Mouse (Mus musculus) G1E (cell line): ENCODE data around the gene Klhl26. TPM values are rescaled to one million over a fixed set of nuclear protein-coding genes. Genes with fewer than 3 reads are reported as not detected.

Experiments used
- ATAC-seq: 2 replicates; pipeline ENCODE4 v1.8.0; 2016; ENCODE audit warnings: mild to moderate bottlenecking; ENCODE audit not compliant: insufficient number of reproducible peaks, poor library complexity, low FRiP score, severe bottlenecking; ENCODE audit errors: extremely low read depth
- DNase-seq: peaks from one replicate; pipeline ENCODE4 v3.0.0; 2012; ENCODE audit warnings: low spot score
- H3K27me3 ChIP-seq: 2 replicates; pipeline ENCODE4 v1.6.1; 2012; ENCODE audit warnings: mild to moderate bottlenecking, low read length, inconsistent platforms; ENCODE audit not compliant: insufficient read depth
- H3K36me3 ChIP-seq: replicated peaks from 2 replicates; pipeline ENCODE3; 2012; ENCODE audit warnings: mild to moderate bottlenecking, inconsistent platforms
- H3K4me1 ChIP-seq: 2 replicates; pipeline ENCODE4 v1.6.1; 2012; ENCODE audit warnings: low read depth, low read length, inconsistent platforms, mixed read lengths; ENCODE audit not compliant: insufficient read depth
- H3K4me3 ChIP-seq: 2 replicates; pipeline ENCODE4 v1.5.1; 2012; ENCODE audit warnings: low read depth, mild to moderate bottlenecking, inconsistent platforms, low read length, moderate library complexity, mixed read lengths
- H3K9me3 ChIP-seq: replicated peaks from 2 replicates; pipeline ENCODE4 v1.6.1; 2012; ENCODE audit warnings: inconsistent platforms
- CTCF ChIP-seq: IDR thresholded peaks from 2 replicates; pipeline ENCODE4 v1.5.1; 2012; ENCODE audit warnings: low read depth, low read length, inconsistent platforms, mixed read lengths
- GATA1 ChIP-seq: IDR thresholded peaks from 2 replicates; pipeline ENCODE4 v1.6.1; 2012; ENCODE audit warnings: borderline replicate concordance, low read length, inconsistent platforms, mixed read lengths
- GATA2 ChIP-seq: IDR thresholded peaks from 2 replicates; pipeline ENCODE4 v1.6.1; 2012; ENCODE audit warnings: low read depth, low read length, inconsistent platforms, borderline replicate concordance
- POLR2AphosphoS5 ChIP-seq: IDR thresholded peaks from 2 replicates; pipeline ENCODE4 v1.6.1; 2012; ENCODE audit warnings: low read depth, low read length, inconsistent platforms; ENCODE audit not compliant: insufficient replicate concordance
- TAL1 ChIP-seq: conservative IDR thresholded peaks from 2 replicates; pipeline ENCODE4 v1.6.1; 2012; ENCODE audit warnings: low read depth, low read length, inconsistent platforms, mixed read lengths
- polyA plus RNA-seq: library from polyadenylated mRNA; stranded (reverse); fragments of >175 nt; gene quantifications from 2 replicates; pipeline ENCODE4 v1.2.3, GENCODE M21; 2012
- total RNA-seq, 2 experiments: library from RNA; stranded (forward) in 1 of 2; stranded (reverse) in 1 of 2; fragments of 200-1000 nt in 1 of 2; fragments of >200 nt in 1 of 2; fragmentation: Nextera tagmentation in 1 of 2; gene quantifications; 2 replicates each; pipeline ENCODE4 v1.2.3; 2014 to 2017

Klhl26 gene
- total and polyA plus RNA-seq, 3 experiments = 12.8 to 23.6 (median 13.9) TPM

GRCm38 (mm10) chr8:70409019-70409418, 67.7 kb downstream of the Klhl26 start:
- H3K36me3 ChIP-seq = peaks cover 77% of the 10 kb centered on the region
- peaks cover 58% of the 10 kb centered on the region for H3K4me1 ChIP-seq

GRCm38 (mm10) chr8:70408301-70408700, 68.5 kb downstream of the Klhl26 start:
- H3K36me3 ChIP-seq = peaks cover 77% of the 10 kb centered on the region
- peak overlapping the region; percentile 5; the same call in 1 of the 2 replicates for H3K4me3 ChIP-seq
- peaks cover 4% of the 10 kb centered on the region for H3K9me3 ChIP-seq
- DNase-seq (peak; percentile 64), ATAC-seq (0 out of 2 replicates have a peak, but pooled peaks have one; percentile 28)
- H3K27me3 ChIP-seq = no peaks in the 10 kb centered on the region
- H3K4me1 ChIP-seq = peaks cover 52% of the 10 kb centered on the region
- TF ChIP-seq TAL1 = no peak
- TF ChIP-seq GATA1 = no peak
- no peak for TF ChIP-seq POLR2AphosphoS5
- no peak for TF ChIP-seq GATA2
- no peak for TF ChIP-seq CTCF

More at GRCm38 (mm10) chr8:70409019-70409418, 67.7 kb downstream of the Klhl26 start:
- DNase-seq = no peak
- TF ChIP-seq GATA2 = no peak
- TF ChIP-seq CTCF = no peak
- Histone ChIP-seq H3K27me3 (no peaks in the 10 kb centered on the region), H3K9me3 (peaks cover 4% of the 10 kb centered on the region), H3K4me3 (peak overlapping the region; percentile 5; the same call in 1 of the 2 replicates)
- ATAC-seq = no peak

- DNase-seq (no peak), ATAC-seq (no peak)
- Histone ChIP-seq H3K4me1 (peaks cover 41% of the 10 kb centered on the region), H3K36me3 (peaks cover 78% of the 10 kb centered on the region), H3K27me3 (no peaks in the 10 kb centered on the region), H3K9me3 (peaks cover 4% of the 10 kb centered on the region), H3K4me3 (no peak overlapping the region)
- TF ChIP-seq POLR2AphosphoS5 (no peak), CTCF (no peak), TAL1 (no peak), GATA1 (no peak), GATA2 (no peak)
Observed at GRCm38 (mm10) chr8:70406427-70407069, 70.2 kb downstream of the Klhl26 start.

- Histone ChIP-seq H3K4me1 (peaks cover 37% of the 10 kb centered on the region), H3K4me3 (no peak overlapping the region), H3K36me3 (peaks cover 78% of the 10 kb centered on the region), H3K27me3 (no peaks in the 10 kb centered on the region), H3K9me3 (peaks cover 4% of the 10 kb centered on the region)
- ATAC-seq = no peak
- no peak for DNase-seq
- TF ChIP-seq GATA1 (no peak), POLR2AphosphoS5 (no peak), TAL1 (no peak), CTCF (no peak), GATA2 (no peak)
Observed at GRCm38 (mm10) chr8:70405189-70405588, 71.6 kb downstream of the Klhl26 start.

GRCm38 (mm10) chr8:70404212-70404611, 72.6 kb downstream of the Klhl26 start:
- DNase-seq = no peak
- Histone ChIP-seq H3K9me3 (peaks cover 4% of the 10 kb centered on the region), H3K36me3 (peaks cover 77% of the 10 kb centered on the region), H3K4me3 (no peak overlapping the region), H3K4me1 (peaks cover 33% of the 10 kb centered on the region), H3K27me3 (no peaks in the 10 kb centered on the region)
- no peak for ATAC-seq
- TF ChIP-seq GATA2 = no peak
- no peak for TF ChIP-seq GATA1
- no peak for TF ChIP-seq CTCF
- no peak for TF ChIP-seq TAL1
- no peak for TF ChIP-seq POLR2AphosphoS5

Other genes starting within 250 kb of the Klhl26 start
Only the 20 nearest of the 27 such genes appear.
- 1.6 and 3.8 TPM in 2 replicates for gene Homer3, start 194.1 kb downstream of the Klhl26 start, total RNA-seq (2014; fragmentation: Nextera tagmentation)
- gene Homer3, start 194.1 kb downstream of the Klhl26 start, total RNA-seq (2017) = 6.0 and 6.7 TPM in 2 replicates
- gene Homer3, start 194.1 kb downstream of the Klhl26 start, polyA plus RNA-seq = 12.0 and 14.8 TPM in 2 replicates
- 41.3 and 43.8 TPM in 2 replicates for gene Ddx49, start 174.5 kb downstream of the Klhl26 start, total RNA-seq (2014; fragmentation: Nextera tagmentation)
- gene Ddx49, start 174.5 kb downstream of the Klhl26 start, total RNA-seq (2017) = 88.3 and 114 TPM in 2 replicates
- gene Ddx49, start 174.5 kb downstream of the Klhl26 start, polyA plus RNA-seq = 55.1 and 56.2 TPM in 2 replicates
- gene Cope, start 174.4 kb downstream of the Klhl26 start, total RNA-seq (2014; fragmentation: Nextera tagmentation) = 147 and 152 TPM in 2 replicates
- 78.3 and 96.7 TPM in 2 replicates for gene Cope, start 174.4 kb downstream of the Klhl26 start, total RNA-seq (2017)
- gene Cope, start 174.4 kb downstream of the Klhl26 start, polyA plus RNA-seq = 346 and 358 TPM in 2 replicates
- gene Cers1, start 161.2 kb downstream of the Klhl26 start, total RNA-seq (2014; fragmentation: Nextera tagmentation) = not detected in 2 replicates
- gene Cers1, start 161.2 kb downstream of the Klhl26 start, total RNA-seq (2017) = 0.38 TPM in 1 of 2 replicates, not detected in the other
- gene Cers1, start 161.2 kb downstream of the Klhl26 start, polyA plus RNA-seq = not detected in 2 replicates
- not detected in 2 replicates for gene Gdf1, start 147.2 kb downstream of the Klhl26 start, total RNA-seq (2014; fragmentation: Nextera tagmentation)
- not detected in 2 replicates for gene Gdf1, start 147.2 kb downstream of the Klhl26 start, total RNA-seq (2017)
- gene Gdf1, start 147.2 kb downstream of the Klhl26 start, polyA plus RNA-seq = 0.04 TPM in 1 of 2 replicates, not detected in the other
- 43.6 and 46.0 TPM in 2 replicates for gene Upf1, start 123.7 kb downstream of the Klhl26 start, total RNA-seq (2014; fragmentation: Nextera tagmentation)
- gene Upf1, start 123.7 kb downstream of the Klhl26 start, total RNA-seq (2017) = 22.9 and 27.5 TPM in 2 replicates
- 155 and 156 TPM in 2 replicates for gene Upf1, start 123.7 kb downstream of the Klhl26 start, polyA plus RNA-seq
- not detected in 2 replicates for gene Comp, start 103.4 kb downstream of the Klhl26 start, total RNA-seq (2014; fragmentation: Nextera tagmentation)
- 0.06 TPM in 1 of 2 replicates, not detected in the other for gene Comp, start 103.4 kb downstream of the Klhl26 start, total RNA-seq (2017)
- gene Comp, start 103.4 kb downstream of the Klhl26 start, polyA plus RNA-seq = 0.14 and 0.15 TPM in 2 replicates
- gene Crtc1, start 37.4 kb downstream of the Klhl26 start, total RNA-seq (2014; fragmentation: Nextera tagmentation) = 15.3 and 17.9 TPM in 2 replicates
- gene Crtc1, start 37.4 kb downstream of the Klhl26 start, total RNA-seq (2017) = 1.4 and 1.6 TPM in 2 replicates
- gene Crtc1, start 37.4 kb downstream of the Klhl26 start, polyA plus RNA-seq = 17.6 and 18.8 TPM in 2 replicates
- not detected in 2 replicates for gene Tmem59l, start 10.4 kb upstream of the Klhl26 start, total RNA-seq (2014; fragmentation: Nextera tagmentation)
- gene Tmem59l, start 10.4 kb upstream of the Klhl26 start, total RNA-seq (2017) = 0.12 TPM in 1 of 2 replicates, not detected in the other
- gene Tmem59l, start 10.4 kb upstream of the Klhl26 start, polyA plus RNA-seq = 0.03 TPM in 1 of 2 replicates, not detected in the other
- not detected in 2 replicates for gene Crlf1, start 16.2 kb upstream of the Klhl26 start, total RNA-seq (2014; fragmentation: Nextera tagmentation)
- gene Crlf1, start 16.2 kb upstream of the Klhl26 start, total RNA-seq (2017) = not detected in 2 replicates
- gene Crlf1, start 16.2 kb upstream of the Klhl26 start, polyA plus RNA-seq = not detected in 2 replicates
- gene Rex1bd, start 29.8 kb upstream of the Klhl26 start, total RNA-seq (2014; fragmentation: Nextera tagmentation) = 43.6 and 44.2 TPM in 2 replicates
- 86.9 and 94.9 TPM in 2 replicates for gene Rex1bd, start 29.8 kb upstream of the Klhl26 start, total RNA-seq (2017)
- gene Rex1bd, start 29.8 kb upstream of the Klhl26 start, polyA plus RNA-seq = 187 and 223 TPM in 2 replicates
- gene Uba52, start 33.8 kb upstream of the Klhl26 start, total RNA-seq (2014; fragmentation: Nextera tagmentation) = 4,646 and 5,141 TPM in 2 replicates
- gene Uba52, start 33.8 kb upstream of the Klhl26 start, total RNA-seq (2017) = 3,490 and 3,572 TPM in 2 replicates
- 592 and 1,322 TPM in 2 replicates for gene Uba52, start 33.8 kb upstream of the Klhl26 start, polyA plus RNA-seq
- gene Fkbp8, start 50.8 kb upstream of the Klhl26 start, total RNA-seq (2014; fragmentation: Nextera tagmentation) = 228 and 232 TPM in 2 replicates
- gene Fkbp8, start 50.8 kb upstream of the Klhl26 start, total RNA-seq (2017) = 206 and 221 TPM in 2 replicates
- gene Fkbp8, start 50.8 kb upstream of the Klhl26 start, polyA plus RNA-seq = 939 and 1,510 TPM in 2 replicates
- gene Kxd1, start 51.0 kb upstream of the Klhl26 start, total RNA-seq (2014; fragmentation: Nextera tagmentation) = 180 and 189 TPM in 2 replicates
- 47.5 and 50.9 TPM in 2 replicates for gene Kxd1, start 51.0 kb upstream of the Klhl26 start, total RNA-seq (2017)
- gene Kxd1, start 51.0 kb upstream of the Klhl26 start, polyA plus RNA-seq = 40.0 and 49.9 TPM in 2 replicates
- gene Ell, start 62.5 kb upstream of the Klhl26 start, total RNA-seq (2014; fragmentation: Nextera tagmentation) = 20.8 and 22.7 TPM in 2 replicates
- 7.6 and 9.1 TPM in 2 replicates for gene Ell, start 62.5 kb upstream of the Klhl26 start, total RNA-seq (2017)
- 56.4 and 59.0 TPM in 2 replicates for gene Ell, start 62.5 kb upstream of the Klhl26 start, polyA plus RNA-seq
- gene Isyna1, start 117.4 kb upstream of the Klhl26 start, total RNA-seq (2014; fragmentation: Nextera tagmentation) = 22.9 and 24.4 TPM in 2 replicates
- gene Isyna1, start 117.4 kb upstream of the Klhl26 start, total RNA-seq (2017) = 35.8 and 36.8 TPM in 2 replicates
- 141 and 157 TPM in 2 replicates for gene Isyna1, start 117.4 kb upstream of the Klhl26 start, polyA plus RNA-seq
- 21.7 and 31.0 TPM in 2 replicates for gene Ssbp4, start 131.9 kb upstream of the Klhl26 start, total RNA-seq (2014; fragmentation: Nextera tagmentation)
- gene Ssbp4, start 131.9 kb upstream of the Klhl26 start, total RNA-seq (2017) = 51.7 and 114 TPM in 2 replicates
- 606 and 1,025 TPM in 2 replicates for gene Ssbp4, start 131.9 kb upstream of the Klhl26 start, polyA plus RNA-seq
- gene Lrrc25, start 139.2 kb upstream of the Klhl26 start, total RNA-seq (2014; fragmentation: Nextera tagmentation) = 1.3 and 2.6 TPM in 2 replicates
- 1.2 and 1.6 TPM in 2 replicates for gene Lrrc25, start 139.2 kb upstream of the Klhl26 start, total RNA-seq (2017)
- 1.6 and 1.7 TPM in 2 replicates for gene Lrrc25, start 139.2 kb upstream of the Klhl26 start, polyA plus RNA-seq
- not detected in 2 replicates for gene Gdf15, start 155.5 kb upstream of the Klhl26 start, total RNA-seq (2014; fragmentation: Nextera tagmentation)
- not detected in 2 replicates for gene Gdf15, start 155.5 kb upstream of the Klhl26 start, total RNA-seq (2017)
- gene Gdf15, start 155.5 kb upstream of the Klhl26 start, polyA plus RNA-seq = 0.03 and 0.06 TPM in 2 replicates
- 16.6 and 23.1 TPM in 2 replicates for gene Pgpep1, start 183.4 kb upstream of the Klhl26 start, total RNA-seq (2014; fragmentation: Nextera tagmentation)
- 9.4 and 9.5 TPM in 2 replicates for gene Pgpep1, start 183.4 kb upstream of the Klhl26 start, total RNA-seq (2017)
- gene Pgpep1, start 183.4 kb upstream of the Klhl26 start, polyA plus RNA-seq = 3.1 and 3.3 TPM in 2 replicates